Mouse (Mus musculus): ENCODE measurements at regions not wholly inside any gene's neighbourhood (a gene's known extent, or its start where the extent isn't known, plus 50 kb on each side); places are given as distances from the start of the nearest gene placed in this dataset.

DNA sequence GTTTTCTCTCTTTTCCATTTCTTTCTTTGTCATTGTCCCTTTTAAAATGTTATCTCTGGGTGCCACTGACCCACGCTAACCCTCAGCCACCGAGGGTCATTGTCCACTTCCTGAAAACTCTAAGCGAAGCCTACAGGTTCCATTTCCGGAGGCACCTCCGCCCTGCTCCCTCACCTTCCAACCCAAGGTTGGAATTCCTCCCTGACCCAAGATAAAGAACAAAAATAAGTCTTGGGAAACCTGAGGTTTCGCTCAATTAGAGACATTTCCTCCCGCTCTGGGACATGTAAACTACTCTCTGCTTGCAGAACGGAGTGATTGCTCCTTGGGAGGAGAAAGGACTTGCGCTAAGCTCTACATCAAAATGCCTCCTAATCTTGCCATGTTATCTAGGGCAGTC lies 66.7 kb upstream of the Adrb1 start:
- TF ChIP-seq EP300 (IDR thresholded peaks at IDR 0.05; ENCODE audit: insufficient read depth, low read depth, low read length) (no peak), POLR2A (IDR thresholded peaks at IDR 0.05; ENCODE audit: insufficient read depth, low read depth, low read length) (no peak), CTCF (IDR thresholded peaks at IDR 0.05) (no peak)
